Mouse (Mus musculus) embryonic facial prominence, embryonic 10.5 days (tissue): Measurements from ENCODE around the gene Adh1. TPM values are rescaled to one million over a fixed set of nuclear protein-coding genes. Genes with fewer than 3 reads are reported as not detected.

ENCODE experiments used
- DNase-seq: peaks from one replicate; pipeline ENCODE4 v3.0.0-alpha.2; 2017; ENCODE audit warnings: low spot score
- H3K27ac ChIP-seq: fragments of 300-500 bp; sonication (generic); replicated peaks from 2 replicates; pipeline ENCODE4 v1.5.1; 2016; ENCODE audit warnings: mild to moderate bottlenecking
- H3K27me3 ChIP-seq: fragments of 300-500 bp; sonication (generic); replicated peaks from 2 replicates; pipeline ENCODE4 v1.6.1; 2016; ENCODE audit warnings: low read depth, mild to moderate bottlenecking; ENCODE audit not compliant: poor library complexity, severe bottlenecking
- H3K36me3 ChIP-seq: fragments of 300-500 bp; sonication (generic); replicated peaks from 2 replicates; pipeline ENCODE4 v1.6.1; 2016; ENCODE audit warnings: mild to moderate bottlenecking, moderate library complexity
- H3K4me1 ChIP-seq: fragments of 300-500 bp; sonication (generic); 2 replicates; pipeline ENCODE4 v1.6.1; 2016
- H3K4me3 ChIP-seq: fragments of 300-500 bp; sonication (generic); 2 replicates; pipeline ENCODE4 v1.5.1; 2016; ENCODE audit warnings: mild to moderate bottlenecking, moderate library complexity
- H3K9me3 ChIP-seq: fragments of 300-500 bp; sonication (generic); 2 replicates; pipeline ENCODE4 v1.6.1; 2016; ENCODE audit warnings: mild to moderate bottlenecking
- WGBS: fragments of 180-500 bp; shearing (Covaris S2); methylation state at CpG from one replicate; pipeline ENCODE4 v1.1.7; 2016; 5-methylcytosine and 5-hydroxymethylcytosine counted together
- polyA plus RNA-seq: library from polyadenylated mRNA; unstranded; fragments of >200 nt; fragmentation: Nextera tagmentation; extraction: Ambion mirVana; gene quantifications from 2 replicates; pipeline ENCODE4 v1.2.1, GENCODE M21; 2016

Gene Adh1
- polyA plus RNA-seq, 1 experiment from 2014 or later = not detected

- H3K27ac ChIP-seq = no peak overlapping the region
- H3K27me3 ChIP-seq = no peaks in the 10 kb centered on the region
- DNase-seq = no peak
- H3K36me3 ChIP-seq = no peaks in the 10 kb centered on the region
- WGBS = 49% methylated on average over 1 of the region's 1 CpGs
- H3K9me3 ChIP-seq = no peaks in the 10 kb centered on the region
- peaks cover 7% of the 10 kb centered on the region; the same call in 1 of the 2 replicates for H3K4me1 ChIP-seq
- no peak overlapping the region for H3K4me3 ChIP-seq
Measured at GRCm38 (mm10) chr3:138270507-138270906, 9.7 kb downstream of the Adh1 start.

- Histone ChIP-seq H3K27me3 (no peaks in the 10 kb centered on the region), H3K4me1 (peaks cover 7% of the 10 kb centered on the region; the same call in 1 of the 2 replicates), H3K36me3 (no peaks in the 10 kb centered on the region), H3K4me3 (no peak overlapping the region), H3K9me3 (no peaks in the 10 kb centered on the region), H3K27ac (no peak overlapping the region)
- WGBS = 88% methylated on average over 2 of the region's 2 CpGs
- DNase-seq = no peak
Measured at GRCm38 (mm10) chr3:138271297-138271696, 10.5 kb downstream of the Adh1 start.

- Histone ChIP-seq H3K36me3 (no peaks in the 10 kb centered on the region), H3K9me3 (no peaks in the 10 kb centered on the region), H3K4me3 (no peak overlapping the region), H3K27me3 (no peaks in the 10 kb centered on the region), H3K27ac (no peak overlapping the region), H3K4me1 (peaks cover 7% of the 10 kb centered on the region; the same call in 1 of the 2 replicates)
- no peak for DNase-seq
- 89% methylated on average over 7 of the region's 7 CpGs for WGBS
Measured at GRCm38 (mm10) chr3:138273080-138273479, 12.3 kb downstream of the Adh1 start.

- no peak overlapping the region for H3K27ac ChIP-seq
- no peaks in the 10 kb centered on the region for H3K36me3 ChIP-seq
- no peak for DNase-seq
- peaks cover 7% of the 10 kb centered on the region; the same call in 1 of the 2 replicates for H3K4me1 ChIP-seq
- H3K9me3 ChIP-seq = no peaks in the 10 kb centered on the region
- WGBS = 86% methylated on average over 3 of the region's 3 CpGs
- no peaks in the 10 kb centered on the region for H3K27me3 ChIP-seq
- no peak overlapping the region for H3K4me3 ChIP-seq
Measured at GRCm38 (mm10) chr3:138275100-138275499, 14.3 kb downstream of the Adh1 start.

GRCm38 (mm10) chr3:138282556-138282955, 21.8 kb downstream of the Adh1 start:
- Histone ChIP-seq H3K36me3 (no peaks in the 10 kb centered on the region), H3K27me3 (no peaks in the 10 kb centered on the region), H3K4me3 (no peak overlapping the region), H3K4me1 (no peaks in the 10 kb centered on the region), H3K9me3 (no peaks in the 10 kb centered on the region), H3K27ac (no peak overlapping the region)
- 88% methylated on average over 9 of the region's 9 CpGs for WGBS
- no peak for DNase-seq

GRCm38 (mm10) chr3:138283831-138284230, 23.0 kb downstream of the Adh1 start:
- H3K27ac ChIP-seq = no peak overlapping the region
- 92% methylated on average over 1 of the region's 1 CpGs for WGBS
- no peak for DNase-seq
- no peaks in the 10 kb centered on the region for H3K36me3 ChIP-seq
- no peak overlapping the region for H3K4me3 ChIP-seq
- no peaks in the 10 kb centered on the region for H3K27me3 ChIP-seq
- no peaks in the 10 kb centered on the region for H3K4me1 ChIP-seq
- H3K9me3 ChIP-seq = no peaks in the 10 kb centered on the region

- Histone ChIP-seq H3K27ac (no peak overlapping the region), H3K4me3 (no peak overlapping the region), H3K4me1 (no peaks in the 10 kb centered on the region), H3K27me3 (no peaks in the 10 kb centered on the region), H3K9me3 (no peaks in the 10 kb centered on the region), H3K36me3 (no peaks in the 10 kb centered on the region)
- no peak for DNase-seq
- WGBS = 89% methylated on average over 7 of the region's 7 CpGs
Measured at GRCm38 (mm10) chr3:138285986-138286385, 25.2 kb downstream of the Adh1 start.

GRCm38 (mm10) chr3:138287686-138288085, 26.9 kb downstream of the Adh1 start:
- Histone ChIP-seq H3K27me3 (no peaks in the 10 kb centered on the region), H3K27ac (no peak overlapping the region), H3K4me1 (no peaks in the 10 kb centered on the region), H3K36me3 (no peaks in the 10 kb centered on the region), H3K9me3 (no peaks in the 10 kb centered on the region), H3K4me3 (no peak overlapping the region)
- 84% methylated on average over 4 of the region's 4 CpGs for WGBS
- no peak for DNase-seq

GRCm38 (mm10) chr3:138290672-138291071, 29.9 kb downstream of the Adh1 start:
- no peaks in the 10 kb centered on the region for H3K9me3 ChIP-seq
- no peaks in the 10 kb centered on the region for H3K27me3 ChIP-seq
- no peaks in the 10 kb centered on the region for H3K4me1 ChIP-seq
- no peak for DNase-seq
- 78% methylated on average over 2 of the region's 2 CpGs for WGBS
- no peak overlapping the region for H3K4me3 ChIP-seq
- H3K27ac ChIP-seq = no peak overlapping the region
- H3K36me3 ChIP-seq = no peaks in the 10 kb centered on the region

- Histone ChIP-seq H3K9me3 (no peaks in the 10 kb centered on the region), H3K27ac (no peak overlapping the region), H3K4me3 (no peak overlapping the region), H3K27me3 (no peaks in the 10 kb centered on the region), H3K36me3 (no peaks in the 10 kb centered on the region), H3K4me1 (no peaks in the 10 kb centered on the region)
- DNase-seq = no peak
- WGBS = 93% methylated on average over 4 of the region's 4 CpGs
Measured at GRCm38 (mm10) chr3:138291529-138292117, 30.8 kb downstream of the Adh1 start.

- Histone ChIP-seq H3K27ac (no peak overlapping the region), H3K36me3 (no peaks in the 10 kb centered on the region), H3K4me1 (no peaks in the 10 kb centered on the region), H3K27me3 (no peaks in the 10 kb centered on the region), H3K9me3 (peaks cover 7% of the 10 kb centered on the region), H3K4me3 (no peak overlapping the region)
- DNase-seq = no peak
- WGBS = 87% methylated on average over 7 of the region's 7 CpGs
Measured at GRCm38 (mm10) chr3:138293298-138293895, 32.6 kb downstream of the Adh1 start.

- 92% methylated on average over 9 of the region's 9 CpGs for WGBS
- DNase-seq = no peak
- no peak overlapping the region for H3K27ac ChIP-seq
- H3K27me3 ChIP-seq = no peaks in the 10 kb centered on the region
- peaks cover 17% of the 10 kb centered on the region for H3K4me1 ChIP-seq
- no peak overlapping the region for H3K4me3 ChIP-seq
- peaks cover 11% of the 10 kb centered on the region for H3K9me3 ChIP-seq
- no peaks in the 10 kb centered on the region for H3K36me3 ChIP-seq
Measured at GRCm38 (mm10) chr3:138300130-138300529, 39.3 kb downstream of the Adh1 start.

GRCm38 (mm10) chr3:138302676-138303075, 41.9 kb downstream of the Adh1 start:
- peaks cover 31% of the 10 kb centered on the region for H3K4me1 ChIP-seq
- no peaks in the 10 kb centered on the region for H3K27me3 ChIP-seq
- H3K27ac ChIP-seq = no peak overlapping the region
- 75% methylated on average over 4 of the region's 4 CpGs for WGBS
- no peaks in the 10 kb centered on the region for H3K36me3 ChIP-seq
- H3K4me3 ChIP-seq = no peak overlapping the region
- H3K9me3 ChIP-seq = peaks cover 10% of the 10 kb centered on the region
- DNase-seq = no peak
